Mouse (Mus musculus) heart, embryonic 12.5 days (tissue): ENCODE data around the gene Gm20388. TPM values are rescaled to one million over a fixed set of nuclear protein-coding genes. Genes with fewer than 3 reads are reported as not detected.

Experiments used
- ATAC-seq: fragments of 200-750 bp; cut with Nextera tagmentation; 2 replicates; pipeline ENCODE4 v1.8.0; 2017; ENCODE audit warnings: moderate TSS enrichment, moderate library complexity; ENCODE audit not compliant: insufficient number of reproducible peaks, low FRiP score
- H3K27ac ChIP-seq: fragments of 300-500 bp; sonication (generic); 2 replicates; pipeline ENCODE4 v1.5.1; 2016; ENCODE audit warnings: mild to moderate bottlenecking, moderate library complexity; ENCODE audit not compliant: poor library complexity, severe bottlenecking
- H3K27me3 ChIP-seq: fragments of 300-500 bp; sonication (generic); replicated peaks from 2 replicates; pipeline ENCODE4 v1.6.1; 2016; ENCODE audit warnings: mild to moderate bottlenecking, moderate library complexity
- H3K36me3 ChIP-seq: fragments of 300-500 bp; sonication (generic); 2 replicates; pipeline ENCODE4 v1.6.1; 2016; ENCODE audit warnings: mild to moderate bottlenecking, moderate library complexity
- H3K4me1 ChIP-seq: fragments of 300-500 bp; sonication (generic); replicated peaks from 2 replicates; pipeline ENCODE4 v1.6.1; 2016; ENCODE audit warnings: mild to moderate bottlenecking
- H3K4me2 ChIP-seq: fragments of 300-500 bp; sonication (generic); 2 replicates; pipeline ENCODE4 v1.6.1; 2016; ENCODE audit warnings: mild to moderate bottlenecking, moderate library complexity
- H3K4me3 ChIP-seq: fragments of 300-500 bp; sonication (generic); 2 replicates; pipeline ENCODE4 v1.5.1; 2016; ENCODE audit warnings: mild to moderate bottlenecking
- H3K9ac ChIP-seq: fragments of 300-500 bp; sonication (generic); 2 replicates; pipeline ENCODE4 v1.6.1; 2016; ENCODE audit warnings: mild to moderate bottlenecking, moderate library complexity
- H3K9me3 ChIP-seq: fragments of 300-500 bp; sonication (generic); replicated peaks from 2 replicates; pipeline ENCODE4 v1.6.1; 2016; ENCODE audit warnings: mild to moderate bottlenecking, moderate library complexity
- WGBS: fragments of 180-500 bp; shearing (Covaris S2); methylation state at CpG from one replicate; pipeline ENCODE4 v1.1.7; 2016; 5-methylcytosine and 5-hydroxymethylcytosine counted together
- polyA plus RNA-seq: library from polyadenylated mRNA; unstranded; fragments of >200 nt; fragmentation: Nextera tagmentation; extraction: Ambion mirVana; gene quantifications from 2 replicates; pipeline ENCODE4 v1.2.1, GENCODE M21; 2016

Gene Gm20388
- polyA plus RNA-seq, 1 experiment from 2014 or later: not detected

- Histone ChIP-seq H3K9ac (no peak overlapping the region), H3K36me3 (peaks cover 30% of the 10 kb centered on the region), H3K4me3 (no peak overlapping the region), H3K9me3 (no peaks in the 10 kb centered on the region), H3K4me1 (no peaks in the 10 kb centered on the region), H3K27ac (no peak overlapping the region), H3K27me3 (peaks cover 22% of the 10 kb centered on the region), H3K4me2 (no peak overlapping the region)
- ATAC-seq: no peak; the same call in 1 of the 2 replicates
- WGBS: 15% methylated on average over 10 of the region's 10 CpGs
These were observed 167.4 kb downstream of the Gm20388 start for GRCm38 (mm10) chr8:120078080-120078479.

- Histone ChIP-seq H3K9me3 (no peaks in the 10 kb centered on the region), H3K9ac (no peak overlapping the region), H3K36me3 (peaks cover 38% of the 10 kb centered on the region), H3K27ac (no peak overlapping the region), H3K4me2 (no peak overlapping the region), H3K4me3 (no peak overlapping the region), H3K27me3 (peaks cover 16% of the 10 kb centered on the region; the same call in 1 of the 2 replicates), H3K4me1 (no peaks in the 10 kb centered on the region)
- ATAC-seq: no peak
- 64% methylated on average over 5 of the region's 5 CpGs for WGBS
These were observed 168.7 kb downstream of the Gm20388 start for GRCm38 (mm10) chr8:120079361-120079760.

GRCm38 (mm10) chr8:120083261-120083660 lies 172.6 kb downstream of the Gm20388 start:
- 94% methylated on average over 8 of the region's 8 CpGs for WGBS
- no peak overlapping the region for H3K9ac ChIP-seq
- H3K27me3 ChIP-seq: no peaks in the 10 kb centered on the region
- no peaks in the 10 kb centered on the region for H3K4me1 ChIP-seq
- no peaks in the 10 kb centered on the region for H3K9me3 ChIP-seq
- no peak overlapping the region for H3K27ac ChIP-seq
- H3K36me3 ChIP-seq: peaks cover 75% of the 10 kb centered on the region
- H3K4me3 ChIP-seq: no peak overlapping the region
- ATAC-seq: no peak
- no peak overlapping the region for H3K4me2 ChIP-seq

- H3K27ac ChIP-seq: no peak overlapping the region
- no peak overlapping the region for H3K9ac ChIP-seq
- H3K4me2 ChIP-seq: no peak overlapping the region
- no peaks in the 10 kb centered on the region for H3K4me1 ChIP-seq
- 85% methylated on average over 8 of the region's 8 CpGs for WGBS
- H3K36me3 ChIP-seq: peaks cover 82% of the 10 kb centered on the region
- no peak for ATAC-seq
- H3K9me3 ChIP-seq: no peaks in the 10 kb centered on the region
- H3K4me3 ChIP-seq: no peak overlapping the region
- no peaks in the 10 kb centered on the region for H3K27me3 ChIP-seq
These were observed 174.1 kb downstream of the Gm20388 start for GRCm38 (mm10) chr8:120084783-120085182.

- H3K4me1 ChIP-seq: no peaks in the 10 kb centered on the region
- peaks cover 85% of the 10 kb centered on the region for H3K36me3 ChIP-seq
- no peaks in the 10 kb centered on the region for H3K27me3 ChIP-seq
- 81% methylated on average over 7 of the region's 7 CpGs for WGBS
- no peak for ATAC-seq
- no peaks in the 10 kb centered on the region for H3K9me3 ChIP-seq
- H3K9ac ChIP-seq: no peak overlapping the region
- H3K27ac ChIP-seq: no peak overlapping the region
- H3K4me3 ChIP-seq: no peak overlapping the region
- no peak overlapping the region for H3K4me2 ChIP-seq
These were observed 178.9 kb downstream of the Gm20388 start for GRCm38 (mm10) chr8:120089511-120089910.

- Histone ChIP-seq H3K4me3 (no peak overlapping the region), H3K27me3 (no peaks in the 10 kb centered on the region), H3K9me3 (no peaks in the 10 kb centered on the region), H3K4me1 (no peaks in the 10 kb centered on the region), H3K4me2 (no peak overlapping the region), H3K9ac (no peak overlapping the region), H3K27ac (no peak overlapping the region), H3K36me3 (peaks cover 70% of the 10 kb centered on the region)
- ATAC-seq: no peak
- WGBS: 86% methylated on average over 3 of the region's 3 CpGs
These were observed 180.4 kb downstream of the Gm20388 start for GRCm38 (mm10) chr8:120091032-120091431.

- 86% methylated on average over 3 of the region's 3 CpGs for WGBS
- Histone ChIP-seq H3K27me3 (no peaks in the 10 kb centered on the region), H3K36me3 (peaks cover 49% of the 10 kb centered on the region), H3K9me3 (no peaks in the 10 kb centered on the region), H3K4me1 (0 out of 2 replicates have a peak, but pooled peaks cover 4% of the 10 kb centered on the region), H3K9ac (no peak overlapping the region), H3K27ac (no peak overlapping the region), H3K4me3 (no peak overlapping the region), H3K4me2 (no peak overlapping the region)
- no peak for ATAC-seq
These were observed 182.5 kb downstream of the Gm20388 start for GRCm38 (mm10) chr8:120093103-120093502.

GRCm38 (mm10) chr8:120094801-120095200 lies 184.2 kb downstream of the Gm20388 start:
- H3K9ac ChIP-seq: no peak overlapping the region
- H3K4me2 ChIP-seq: no peak overlapping the region
- 83% methylated on average over 10 of the region's 10 CpGs for WGBS
- peaks cover 42% of the 10 kb centered on the region for H3K36me3 ChIP-seq
- no peaks in the 10 kb centered on the region for H3K27me3 ChIP-seq
- no peak for ATAC-seq
- H3K4me3 ChIP-seq: no peak overlapping the region
- peaks cover 9% of the 10 kb centered on the region for H3K4me1 ChIP-seq
- no peak overlapping the region for H3K27ac ChIP-seq
- no peaks in the 10 kb centered on the region for H3K9me3 ChIP-seq

- Histone ChIP-seq H3K9me3 (no peaks in the 10 kb centered on the region), H3K4me1 (peaks cover 16% of the 10 kb centered on the region), H3K4me3 (no peak overlapping the region), H3K36me3 (peaks cover 26% of the 10 kb centered on the region), H3K4me2 (no peak overlapping the region), H3K27ac (no peak overlapping the region), H3K9ac (no peak overlapping the region), H3K27me3 (no peaks in the 10 kb centered on the region)
- ATAC-seq: no peak
- 78% methylated on average over 2 of the region's 2 CpGs for WGBS
These were observed 185.8 kb downstream of the Gm20388 start for GRCm38 (mm10) chr8:120096486-120096885.

GRCm38 (mm10) chr8:120100388-120101067 lies 189.9 kb downstream of the Gm20388 start:
- H3K4me2 ChIP-seq: peak overlapping the region; percentile 95
- H3K4me1 ChIP-seq: peaks cover 38% of the 10 kb centered on the region
- H3K27ac ChIP-seq: peak overlapping the region; percentile 82
- H3K27me3 ChIP-seq: no peaks in the 10 kb centered on the region
- no peaks in the 10 kb centered on the region for H3K36me3 ChIP-seq
- WGBS: 4% methylated on average over 25 of the region's 25 CpGs
- no peak for ATAC-seq
- H3K9ac ChIP-seq: peak overlapping the region; percentile 90
- H3K9me3 ChIP-seq: no peaks in the 10 kb centered on the region
- H3K4me3 ChIP-seq: peak overlapping the region; percentile 89

GRCm38 (mm10) chr8:120101068-120101972 lies 190.7 kb downstream of the Gm20388 start, which contains the start of gene Zdhhc7:
Gene Zdhhc7, minus strand, starts transcription at chr8:120101482.
- Histone ChIP-seq H3K4me3 (peak within 1 kb of the TSS; percentile 89), H3K9me3 (no peaks in the 10 kb centered on the region), H3K4me1 (peaks cover 46% of the 10 kb centered on the region), H3K27ac (peak within 1 kb of the TSS; percentile 82), H3K9ac (peak within 1 kb of the TSS; percentile 90), H3K36me3 (no peaks in the 10 kb centered on the region), H3K4me2 (peak within 1 kb of the TSS; percentile 95), H3K27me3 (no peaks in the 10 kb centered on the region)
- 1% methylated on average over 88 of the region's 88 CpGs for WGBS
- ATAC-seq: peak; percentile 77
